Mouse (Mus musculus) hindbrain, embryonic 15.5 days (tissue): ENCODE measurements at regions not wholly inside any gene's neighbourhood (a gene's known extent, or its start where the extent isn't known, plus 50 kb on each side); places are given as distances from the start of the nearest gene placed in this dataset.
"Not testable (repeated sequence)": the region's sequence is repeated elsewhere in the genome, so short reads cannot be mapped to it uniquely, and the experiment has no call there.

Source experiments
- ATAC-seq: fragments of 200-750 bp; cut with Nextera tagmentation; 2 replicates; pipeline ENCODE4 v1.8.0; 2017; ENCODE audit warnings: low read depth, moderate number of reproducible peaks, moderate TSS enrichment; ENCODE audit not compliant: low FRiP score
- H3K27ac ChIP-seq: fragments of 300-500 bp; sonication (generic); replicated peaks from 2 replicates; pipeline ENCODE4 v1.5.1; 2015; ENCODE audit warnings: mild to moderate bottlenecking, inconsistent platforms
- H3K27me3 ChIP-seq: fragments of 300-500 bp; sonication (generic); 2 replicates; pipeline ENCODE4 v1.6.1; 2015; ENCODE audit warnings: control low read depth, inconsistent platforms
- H3K36me3 ChIP-seq: fragments of 300-500 bp; sonication (generic); 2 replicates; pipeline ENCODE4 v1.6.1; 2015; ENCODE audit warnings: control low read depth, inconsistent platforms
- H3K4me1 ChIP-seq: fragments of 300-500 bp; sonication (generic); replicated peaks from 2 replicates; pipeline ENCODE4 v1.6.1; 2015; ENCODE audit warnings: control low read depth, inconsistent platforms
- H3K4me2 ChIP-seq: fragments of 300-500 bp; sonication (generic); 2 replicates; pipeline ENCODE4 v1.6.1; 2015; ENCODE audit warnings: moderate library complexity, mild to moderate bottlenecking, inconsistent platforms
- H3K4me3 ChIP-seq: fragments of 300-500 bp; sonication (generic); 2 replicates; pipeline ENCODE4 v1.5.1; 2015; ENCODE audit warnings: mild to moderate bottlenecking, inconsistent platforms
- H3K9ac ChIP-seq: fragments of 300-500 bp; sonication (generic); 2 replicates; pipeline ENCODE4 v1.6.1; 2015; ENCODE audit warnings: inconsistent platforms
- H3K9me3 ChIP-seq: fragments of 300-500 bp; sonication (generic); 2 replicates; pipeline ENCODE4 v1.6.1; 2016; ENCODE audit warnings: control low read depth, inconsistent platforms
- WGBS: fragments of 180-500 bp; shearing (Covaris S2); methylation state at CpG from one replicate; pipeline ENCODE4 v1.1.7; 2015; 5-methylcytosine and 5-hydroxymethylcytosine counted together

DNA sequence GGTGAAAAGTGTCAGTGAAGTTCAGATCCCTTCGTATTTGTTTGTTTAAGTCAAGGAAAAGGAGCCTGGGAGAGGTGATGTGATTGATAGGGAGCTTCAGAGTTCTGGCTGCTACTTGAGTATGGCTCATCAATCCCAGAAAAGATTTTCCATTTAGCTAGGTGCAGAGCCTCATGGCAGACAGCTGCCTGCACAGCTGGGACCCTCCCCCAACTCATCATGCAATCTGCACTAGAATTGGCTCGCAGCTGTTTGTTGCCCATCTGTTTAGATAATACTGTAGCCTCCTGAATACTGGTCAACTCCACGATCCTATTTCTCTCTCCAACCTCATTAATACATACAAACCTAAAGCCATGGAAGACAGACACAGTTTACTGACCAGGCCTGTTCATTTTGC, 354.4 kb downstream of the Edem1 start:
- no peaks in the 10 kb centered on the region for H3K27me3 ChIP-seq
- no peaks in the 10 kb centered on the region for H3K9me3 ChIP-seq
- 0 out of 2 replicates have a peak, but pooled peaks have one; percentile 34 for ATAC-seq
- no peak overlapping the region for H3K9ac ChIP-seq
- WGBS, result 45% methylated on average over 3 of the region's 3 CpGs
- no peaks in the 10 kb centered on the region for H3K4me1 ChIP-seq
- H3K27ac ChIP-seq, result 0 out of 2 replicates have a peak overlapping the region, but pooled peaks have one; percentile 34
- H3K4me3 ChIP-seq, result no peak overlapping the region
- no peaks in the 10 kb centered on the region for H3K36me3 ChIP-seq
- no peak overlapping the region for H3K4me2 ChIP-seq

DNA sequence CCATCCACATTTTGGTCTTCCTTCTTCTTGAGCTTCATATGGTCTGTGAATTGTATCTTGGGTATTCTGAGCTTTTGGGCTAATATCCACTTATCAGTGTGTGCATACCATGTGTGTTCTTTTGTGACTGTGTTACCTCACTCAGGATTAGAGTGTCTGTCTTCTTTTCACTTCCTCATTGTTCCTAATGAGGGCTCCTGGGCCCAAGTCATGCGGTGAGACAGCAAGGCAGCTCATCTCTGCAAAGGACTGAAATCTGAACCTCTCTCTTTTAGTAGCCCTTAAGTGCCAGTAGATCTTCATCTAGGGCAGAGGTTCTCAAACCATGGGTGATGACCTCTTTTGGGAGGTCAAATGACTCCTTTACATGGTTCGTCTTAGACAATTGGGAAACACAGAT, 364.6 kb downstream of the Edem1 start:
- H3K9ac ChIP-seq, ATAC-seq, H3K27me3 ChIP-seq, H3K36me3 ChIP-seq, H3K9me3 ChIP-seq, H3K4me3 ChIP-seq, H3K27ac ChIP-seq, H3K4me2 ChIP-seq, H3K4me1 ChIP-seq: not testable (repeated sequence)
- 88% methylated on average over 2 of the region's 2 CpGs for WGBS

GRCm38 (mm10) chr6:109193603-109194002, 365.2 kb downstream of the Edem1 start:
- Histone ChIP-seq H3K4me1 (no peaks in the 10 kb centered on the region), H3K4me2 (no peak overlapping the region), H3K9ac (no peak overlapping the region), H3K27ac (no peak overlapping the region), H3K27me3 (no peaks in the 10 kb centered on the region), H3K36me3 (no peaks in the 10 kb centered on the region), H3K9me3 (no peaks in the 10 kb centered on the region), H3K4me3 (no peak overlapping the region)
- 83% methylated on average over 3 of the region's 3 CpGs for WGBS
- no peak for ATAC-seq

DNA sequence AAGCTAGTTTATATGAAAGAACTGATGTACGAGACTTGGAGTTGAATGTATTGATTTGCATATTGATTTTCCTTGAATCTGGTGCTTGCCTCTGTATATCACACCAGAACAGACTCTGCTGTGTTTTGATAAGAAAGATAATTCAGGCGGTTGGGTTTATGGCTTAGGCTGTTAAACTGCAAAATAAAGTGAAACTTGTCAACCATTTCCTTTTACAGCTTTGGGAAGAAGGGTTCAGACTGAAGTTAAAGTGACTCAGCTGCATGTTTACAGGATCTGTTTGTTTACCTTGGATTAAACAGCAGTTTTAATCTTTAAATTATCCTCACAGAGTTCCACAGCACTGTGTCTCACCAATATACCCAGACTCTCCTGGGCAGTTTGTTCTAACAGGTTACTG, 381.3 kb downstream of the Edem1 start:
- Histone ChIP-seq H3K9me3 (no peaks in the 10 kb centered on the region), H3K4me1 (no peaks in the 10 kb centered on the region), H3K4me3 (no peak overlapping the region), H3K4me2 (no peak overlapping the region), H3K27ac (no peak overlapping the region), H3K9ac (no peak overlapping the region), H3K27me3 (no peaks in the 10 kb centered on the region), H3K36me3 (no peaks in the 10 kb centered on the region)
- ATAC-seq, result no peak
- 76% methylated on average over 2 of the region's 2 CpGs for WGBS

DNA sequence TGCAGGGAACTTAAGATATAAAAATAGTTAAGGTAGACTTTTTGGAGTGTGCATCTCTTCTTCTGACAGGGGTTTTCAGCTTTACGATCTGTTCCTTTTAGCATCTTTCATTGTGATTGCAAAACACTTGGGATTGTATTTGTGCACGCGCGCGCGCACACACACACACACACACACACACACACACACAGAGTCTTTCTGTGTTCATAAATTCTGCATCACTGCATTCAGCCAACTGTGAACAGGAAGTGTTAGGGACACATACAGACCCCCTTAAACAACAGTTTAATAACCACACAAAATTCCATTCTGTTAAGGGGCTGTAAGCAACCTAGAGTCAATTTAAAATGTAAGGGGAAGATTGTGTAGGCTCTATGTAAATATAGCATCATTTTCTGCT, 401.9 kb downstream of the Edem1 start:
- no peaks in the 10 kb centered on the region for H3K4me1 ChIP-seq
- no peaks in the 10 kb centered on the region for H3K36me3 ChIP-seq
- no peak overlapping the region for H3K4me3 ChIP-seq
- H3K27ac ChIP-seq, result no peak overlapping the region
- H3K27me3 ChIP-seq, result no peaks in the 10 kb centered on the region
- WGBS, result 85% methylated on average over 6 of the region's 6 CpGs
- no peak for ATAC-seq
- H3K9me3 ChIP-seq, result no peaks in the 10 kb centered on the region
- no peak overlapping the region for H3K9ac ChIP-seq
- H3K4me2 ChIP-seq, result no peak overlapping the region

GRCm38 (mm10) chr6:109233426-109233825, 405.0 kb downstream of the Edem1 start:
- Histone ChIP-seq H3K4me3 (no peak overlapping the region), H3K36me3 (no peaks in the 10 kb centered on the region), H3K4me2 (no peak overlapping the region), H3K9ac (no peak overlapping the region), H3K4me1 (no peaks in the 10 kb centered on the region), H3K27me3 (no peaks in the 10 kb centered on the region), H3K27ac (no peak overlapping the region), H3K9me3 (no peaks in the 10 kb centered on the region)
- ATAC-seq, result 0 out of 2 replicates have a peak, but pooled peaks have one; percentile 63
- WGBS, result 68% methylated on average over 3 of the region's 3 CpGs

- WGBS, result 65% methylated on average over 2 of the region's 2 CpGs
- H3K27ac ChIP-seq, result no peak overlapping the region
- no peak overlapping the region for H3K9ac ChIP-seq
- H3K27me3 ChIP-seq, result no peaks in the 10 kb centered on the region
- no peak overlapping the region for H3K4me2 ChIP-seq
- no peak overlapping the region for H3K4me3 ChIP-seq
- H3K9me3 ChIP-seq, result no peaks in the 10 kb centered on the region
- H3K4me1 ChIP-seq, result no peaks in the 10 kb centered on the region
- ATAC-seq, result no peak
- no peaks in the 10 kb centered on the region for H3K36me3 ChIP-seq
Measured at GRCm38 (mm10) chr6:109245666-109246065, 417.2 kb downstream of the Edem1 start.

DNA sequence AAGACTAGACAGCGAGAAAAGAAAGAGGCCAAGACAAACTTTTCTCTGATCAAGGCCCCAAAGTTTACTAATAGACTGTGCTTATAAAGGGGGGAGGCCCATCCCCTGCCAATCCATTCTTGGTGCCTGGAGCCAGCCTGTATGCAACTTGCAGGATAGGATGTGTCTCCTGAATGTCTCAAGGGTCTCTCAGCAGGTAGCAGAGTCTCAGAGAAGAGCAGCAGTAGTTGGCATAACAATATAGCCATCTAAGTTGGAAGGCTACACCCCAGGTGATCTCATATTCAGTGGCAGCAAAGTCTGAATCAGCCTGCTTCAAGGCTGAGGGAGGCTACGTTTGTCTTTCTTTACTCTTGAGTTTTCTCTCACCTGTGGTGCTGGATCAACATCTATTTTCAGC, 418.1 kb downstream of the Edem1 start:
- H3K27me3 ChIP-seq, H3K4me1 ChIP-seq, H3K9ac ChIP-seq, H3K27ac ChIP-seq, H3K9me3 ChIP-seq, H3K4me3 ChIP-seq, H3K36me3 ChIP-seq, ATAC-seq, H3K4me2 ChIP-seq: not testable (repeated sequence)
- WGBS, result 23% methylated on average over 2 of the region's 2 CpGs
